Mouse (Mus musculus) heart, postnatal 14 days (tissue): ENCODE results near the gene Ttc37. TPM values are rescaled to one million over a fixed set of nuclear protein-coding genes. Genes with fewer than 3 reads are reported as not detected.

Source experiments
- DNase-seq, 2 experiments: peaks; one replicate each; pipeline ENCODE4 v3.0.0; 2021 to 2022
- intact Hi-C: fragments of 180-260 bp; cut with DNase I; formaldehyde crosslinking; loops from one replicate; pipeline ENCODE4 v1.15.1; 2025
- long read RNA-seq, 2 experiments: library from polyadenylated mRNA; stranded (forward); transcript quantifications; one replicate each; pipeline ENCODE4 v2.0.0; 2021
- total RNA-seq, 2 experiments: library from RNA; stranded (reverse); gene quantifications; 2 replicates each; pipeline ENCODE4 v1.2.3; 2021

Gene Ttc37
- 10 to 100 TPM; 12.7 to 15.4 TPM for total RNA-seq
- long read RNA-seq, experiment 1, full-length matches to known transcripts, result 2 of 5 reads
- long read RNA-seq, experiment 1, partial matches to known transcripts, result 1 of 5 reads
- long read RNA-seq, experiment 1, other reads (novel, unspliced or antisense), result 2 of 5 reads
- long read RNA-seq, experiment 2, full-length matches to known transcripts, result 3 of 9 reads
- long read RNA-seq, experiment 2, partial matches to known transcripts, result 1 of 9 reads
- long read RNA-seq, experiment 2, other reads (novel, unspliced or antisense), result 5 of 9 reads

- intact Hi-C loops, result loop anchor here (5.0 kb wide), 2 partner anchors 81 to 156 kb away; partner anchors contain the start of genes Rfesd and Rhobtb3
- peak; percentile 92 to 94 for DNase-seq
Observed at GRCm38 (mm10) chr13:76098493-76099303, at the start of gene Ttc37, which contains the start of gene Arsk. TSS of gene Ttc37 (plus strand) at chr13:76098734. TSS of gene Arsk (minus strand) at chr13:76098660.

DNA sequence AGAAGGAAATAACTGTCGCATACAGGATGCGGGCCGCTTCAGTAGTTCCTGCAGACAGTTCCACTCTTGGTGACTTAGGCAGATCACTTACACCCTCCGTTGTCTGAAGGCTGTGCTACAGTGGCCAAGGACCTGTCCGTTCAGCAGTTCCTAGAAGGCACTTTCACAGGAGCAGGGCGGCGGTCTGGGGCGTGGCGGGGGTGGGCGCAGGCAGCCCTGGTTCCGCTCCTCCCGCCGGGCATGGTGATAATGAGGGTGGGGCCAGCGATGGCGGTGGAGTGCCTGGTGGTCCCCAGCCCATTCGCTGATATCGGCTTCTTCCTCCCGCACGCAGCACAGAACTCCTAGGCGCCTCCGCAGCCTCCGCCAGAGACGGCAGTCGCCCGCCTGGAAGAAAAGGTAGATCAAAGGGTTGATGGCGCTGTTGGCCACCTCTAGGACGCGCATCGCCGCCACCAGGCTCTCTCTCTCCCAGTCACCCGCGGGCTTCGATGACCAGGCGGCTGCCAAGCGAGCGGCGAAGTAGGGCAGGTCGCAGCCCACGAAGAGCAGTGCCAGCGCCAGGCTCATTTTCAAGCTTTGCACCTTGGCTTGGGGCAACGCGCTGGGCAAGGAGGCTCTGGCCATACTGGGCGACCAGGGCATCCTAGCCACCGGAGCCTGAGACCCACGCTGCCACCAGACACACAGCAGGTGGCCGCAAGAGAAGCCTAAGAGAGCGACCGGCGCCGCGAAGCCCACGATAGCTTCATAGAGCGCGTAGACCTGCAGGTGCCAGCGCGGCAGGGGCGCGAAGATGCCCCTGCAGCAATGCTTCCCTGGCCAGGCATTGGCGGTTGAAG lies 42.9 kb upstream of the Ttc37 start:
- intact Hi-C loops, result loop anchor here (10.0 kb wide), 1 partner anchor 71 kb away; no protein-coding TSS in a partner anchor

DNA sequence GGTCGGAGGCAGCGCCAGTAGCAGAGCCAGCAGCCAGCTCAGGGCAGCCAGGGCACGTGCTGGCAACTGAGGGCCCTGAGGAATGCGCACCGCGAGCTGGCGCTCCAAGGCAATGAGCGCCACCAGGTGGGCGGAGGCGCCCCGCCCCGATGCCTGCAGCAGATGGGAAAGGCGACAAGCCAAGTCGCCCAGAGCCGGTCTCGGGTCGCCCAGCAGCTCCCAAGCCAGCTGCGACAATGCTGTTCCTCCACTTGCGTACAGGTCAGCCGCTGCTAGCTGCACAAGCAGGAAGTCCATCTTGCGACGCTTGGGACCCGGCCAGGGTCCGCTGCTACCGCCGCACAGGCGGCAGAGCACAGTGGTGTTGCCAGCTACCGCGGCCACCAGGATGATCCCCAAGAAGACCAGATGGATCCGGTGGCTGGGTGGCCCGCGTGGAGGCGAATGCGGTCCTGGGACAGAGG lies 42.2 kb upstream of the Ttc37 start:
- peak; percentile 58 to 62 for DNase-seq
- intact Hi-C loops, result loop anchor here (10.0 kb wide), 1 partner anchor 71 kb away; no protein-coding TSS in a partner anchor

More for the DNA sequence above, 42.9 kb upstream of the Ttc37 start:
- peak; percentile 7 to 8 for DNase-seq

DNA sequence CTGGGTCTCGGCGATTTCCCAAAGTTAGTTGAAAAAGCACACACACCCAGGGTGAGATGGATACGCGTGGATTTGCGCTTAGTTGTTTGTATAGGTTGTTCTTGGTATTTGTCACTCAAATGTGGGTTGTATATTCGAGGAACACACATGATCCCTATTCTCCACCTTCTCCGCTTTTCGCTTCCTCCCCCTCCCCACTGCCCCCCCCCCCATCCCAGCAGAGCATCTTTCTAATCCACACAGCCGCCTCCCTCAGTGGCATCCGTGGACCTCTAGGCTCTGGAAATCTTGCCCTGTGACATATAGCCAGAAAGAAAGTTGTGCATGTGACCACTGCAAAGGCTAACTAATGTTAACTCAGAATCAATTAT lies 41.7 kb upstream of the Ttc37 start, which contains the start of gene Gpr150:
Gene Gpr150 (minus strand): TSS at position 101 of the 371 bp plus-strand sequence.
- DNase-seq, result no peak
- intact Hi-C loops, result loop anchor here (10.0 kb wide), 1 partner anchor 72 kb away; no protein-coding TSS in a partner anchor

- DNase-seq, result no peak
- intact Hi-C loops, result loop anchor here (10.0 kb wide), 1 partner anchor 73 kb away; no protein-coding TSS in a partner anchor
Observed at GRCm38 (mm10) chr13:76057267-76058069, 41.1 kb upstream of the Ttc37 start.

- intact Hi-C loops, result loop anchor here (10.0 kb wide), 1 partner anchor 75 kb away; no protein-coding TSS in a partner anchor
Observed at GRCm38 (mm10) chr13:76059591-76059990, 38.9 kb upstream of the Ttc37 start.

GRCm38 (mm10) chr13:76062126-76062525 lies 36.4 kb upstream of the Ttc37 start:
- DNase-seq, result no peak
- intact Hi-C loops, result no loop called here

More at GRCm38 (mm10) chr13:76059591-76059990, 38.9 kb upstream of the Ttc37 start:
- DNase-seq, result no peak

GRCm38 (mm10) chr13:76062569-76062968 lies 36.0 kb upstream of the Ttc37 start:
- DNase-seq, result no peak
- intact Hi-C loops, result no loop called here

- DNase-seq, result no peak
- intact Hi-C loops, result no loop called here
Observed at GRCm38 (mm10) chr13:76063548-76063947, 35.0 kb upstream of the Ttc37 start.

DNA sequence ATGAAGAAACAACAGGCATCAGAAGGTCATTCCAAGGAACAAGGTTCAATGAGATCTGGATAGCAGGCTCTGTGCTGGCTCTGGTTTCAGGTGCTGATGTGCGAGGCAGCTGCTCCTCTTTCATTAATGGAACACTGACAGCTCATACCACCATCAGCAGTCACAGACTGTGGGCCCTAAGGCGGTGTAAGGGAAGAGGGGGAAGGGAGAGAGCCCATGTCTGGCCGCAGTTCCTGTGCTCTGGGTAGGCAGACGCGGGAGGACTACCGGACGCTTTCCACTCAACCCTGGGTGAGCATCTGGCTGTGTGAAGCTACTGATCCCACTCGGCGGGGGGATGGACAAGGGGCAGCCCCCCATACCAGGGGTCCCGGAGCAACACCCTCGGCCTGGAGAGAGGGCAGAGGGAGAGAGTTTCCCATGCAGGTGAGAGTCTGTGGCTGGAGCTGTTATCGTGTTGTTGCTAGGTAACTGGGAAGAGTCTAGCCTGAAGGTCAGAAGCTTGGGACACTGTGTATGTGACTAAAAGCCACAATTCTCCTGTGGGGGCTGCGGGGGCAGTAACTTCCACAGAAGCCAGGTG lies 34.1 kb upstream of the Ttc37 start:
- DNase-seq, result no peak
- intact Hi-C loops, result no loop called here

GRCm38 (mm10) chr13:76074323-76074722 lies 24.2 kb upstream of the Ttc37 start:
- DNase-seq, result no peak
- intact Hi-C loops, result no loop called here

GRCm38 (mm10) chr13:76098116-76098492 lies 430 bp upstream of the Ttc37 start:
- intact Hi-C loops, result loop anchor here (5.0 kb wide), 2 partner anchors 81 to 156 kb away; partner anchors contain the start of genes Rfesd and Rhobtb3
- no peak for DNase-seq

DNA sequence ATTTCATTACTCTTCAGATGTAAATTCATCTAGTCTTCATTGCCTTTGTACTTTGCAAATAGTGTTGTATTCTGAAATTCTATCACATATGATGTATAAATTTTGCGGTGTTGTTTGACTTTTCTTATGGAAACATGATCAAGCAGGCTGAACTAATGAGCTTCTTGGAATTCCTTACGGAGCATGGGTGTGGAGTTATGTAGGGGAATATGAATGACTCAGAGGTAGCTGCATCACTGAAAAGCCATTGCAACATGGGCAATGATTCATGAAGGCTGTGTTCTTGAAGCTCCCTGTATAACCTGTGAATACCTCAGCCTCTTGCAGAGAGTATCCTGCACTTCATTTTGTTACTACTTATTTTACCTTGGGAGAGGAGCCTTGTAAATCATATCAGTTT lies 3.5 kb downstream of the Ttc37 start:
- DNase-seq, result no peak
- intact Hi-C loops, result no loop called here

DNA sequence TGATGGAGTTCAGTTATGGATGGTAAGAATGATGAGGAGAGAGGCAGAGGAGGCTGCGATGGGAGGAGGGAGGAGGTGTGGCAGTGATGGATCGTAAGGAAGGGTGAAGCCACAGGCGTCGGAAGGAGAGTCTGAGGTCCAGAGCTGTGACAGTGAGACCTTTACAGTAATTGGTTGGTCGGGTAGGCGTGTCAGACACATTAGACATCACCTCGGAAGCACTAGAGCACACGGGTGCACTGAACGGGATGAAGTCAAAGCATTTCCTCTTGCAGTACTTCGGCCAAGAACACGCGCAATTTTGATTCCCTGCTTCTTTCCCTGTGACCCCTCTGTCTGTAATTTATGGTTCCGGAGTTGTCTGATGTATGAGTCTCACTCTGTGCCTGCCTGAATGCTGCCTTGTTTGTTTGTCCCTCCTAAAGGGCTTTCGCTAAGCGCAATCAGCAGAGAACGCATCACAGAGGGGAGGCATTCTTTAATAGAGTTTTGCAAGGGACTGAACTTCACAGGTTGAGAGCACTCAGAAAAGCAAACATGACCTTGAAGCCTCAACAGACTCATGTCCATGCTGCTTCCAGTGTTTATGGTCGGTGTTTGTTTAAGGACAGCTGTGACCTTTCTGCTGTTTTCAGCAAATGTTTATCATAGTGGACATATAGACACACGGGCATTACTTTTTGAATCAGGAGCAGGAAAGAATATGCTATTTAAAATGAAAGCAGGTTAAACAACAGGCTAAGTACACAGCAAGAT lies 10.7 kb downstream of the Ttc37 start:
- DNase-seq, result no peak
- intact Hi-C loops, result no loop called here

GRCm38 (mm10) chr13:76128799-76129198 lies 30.3 kb downstream of the Ttc37 start:
- intact Hi-C loops, result no loop called here
- DNase-seq, result no peak

- no peak for DNase-seq
- intact Hi-C loops, result no loop called here
Observed at GRCm38 (mm10) chr13:76132415-76132814, 33.9 kb downstream of the Ttc37 start.

GRCm38 (mm10) chr13:76138862-76139261 lies 40.3 kb downstream of the Ttc37 start:
- intact Hi-C loops, result no loop called here
- no peak for DNase-seq

GRCm38 (mm10) chr13:76141117-76141808 lies 42.7 kb downstream of the Ttc37 start:
- DNase-seq, result no peak
- intact Hi-C loops, result no loop called here
